ENCODE assay signal across 17 mouse cellular contexts in the genomic region with DNA sequence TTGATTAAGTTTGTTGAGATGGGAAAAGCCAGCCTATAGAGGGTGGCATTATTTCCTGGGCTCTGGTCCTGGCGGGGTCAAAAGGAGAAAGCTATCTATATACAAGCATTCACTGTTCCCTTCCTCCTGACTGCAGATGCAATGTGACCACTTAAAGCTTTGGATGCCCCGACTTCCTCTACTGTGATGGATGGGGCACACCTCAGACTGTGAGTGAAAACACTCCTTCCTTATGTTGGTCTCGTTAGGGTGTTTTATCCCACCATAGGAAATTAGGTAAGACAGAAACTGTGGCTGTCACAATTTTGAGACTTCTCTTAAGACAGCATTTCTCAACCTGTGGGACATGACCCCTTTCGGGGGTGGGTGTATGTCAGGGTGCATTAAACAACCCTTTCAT.
"Had no signal": no experiment of that assay in that cellular context is flagged by ENCODE, and none has a peak within 500 bp of the region (broad histone marks: within the 10 kb centered on the region; RNA-seq: fewer than 3 reads in every experiment).

No protein-coding gene starts in this region.

- DNase-seq: kidney, adult 11 months; kidney, adult 8-10 months; kidney, postnatal 14 days; kidney, postnatal 4 days; liver; lung, postnatal 14 days; thymus, postnatal 25 days had no signal

- H3K4me1 ChIP-seq: limb, embryonic 10.5 days; liver, embryonic 12.5 days; liver, embryonic 15.5 days; lung, embryonic 15.5 days; midbrain, embryonic 10.5 days; stomach, embryonic 15.5 days had no signal

- ATAC-seq: liver, embryonic 12.5 days; midbrain, embryonic 13.5 days; midbrain, embryonic 16.5 days had no signal

- H3K9me3 ChIP-seq: limb, embryonic 10.5 days; limb, embryonic 13.5 days; liver, embryonic 12.5 days; liver, embryonic 15.5 days; lung, embryonic 15.5 days; midbrain, embryonic 10.5 days; stomach, embryonic 15.5 days had no signal

- H3K4me2 ChIP-seq: limb, embryonic 13.5 days; liver, embryonic 12.5 days; liver, embryonic 15.5 days; lung, embryonic 15.5 days; midbrain, embryonic 13.5 days; stomach, embryonic 15.5 days had no signal

- H3K27ac ChIP-seq: limb, embryonic 10.5 days; limb, embryonic 13.5 days; liver, embryonic 12.5 days; liver, embryonic 15.5 days; lung, embryonic 15.5 days; midbrain, embryonic 10.5 days; midbrain, embryonic 13.5 days; stomach, embryonic 15.5 days had no signal

- H3K27me3 ChIP-seq: limb, embryonic 13.5 days; liver, embryonic 12.5 days; liver, embryonic 15.5 days; lung, embryonic 15.5 days; megakaryocyte, embryonic 14.5 days; midbrain, embryonic 13.5 days; stomach, embryonic 15.5 days had no signal

- H3K9ac ChIP-seq: limb, embryonic 13.5 days; liver, embryonic 12.5 days; liver, embryonic 15.5 days; lung, embryonic 15.5 days; midbrain, embryonic 13.5 days; stomach, embryonic 15.5 days had no signal

- H3K4me3 ChIP-seq: limb, embryonic 10.5 days; limb, embryonic 13.5 days; liver, embryonic 12.5 days; liver, embryonic 15.5 days; lung, embryonic 15.5 days; megakaryocyte, embryonic 14.5 days; midbrain, embryonic 10.5 days; midbrain, embryonic 13.5 days; stomach, embryonic 15.5 days had no signal

- H3K36me3 ChIP-seq: limb, embryonic 10.5 days; limb, embryonic 13.5 days; liver, embryonic 12.5 days; liver, embryonic 15.5 days; lung, embryonic 15.5 days; midbrain, embryonic 10.5 days; midbrain, embryonic 13.5 days; stomach, embryonic 15.5 days had no signal
